ENCODE assay signal across 18 mouse cellular contexts in the genomic region with DNA sequence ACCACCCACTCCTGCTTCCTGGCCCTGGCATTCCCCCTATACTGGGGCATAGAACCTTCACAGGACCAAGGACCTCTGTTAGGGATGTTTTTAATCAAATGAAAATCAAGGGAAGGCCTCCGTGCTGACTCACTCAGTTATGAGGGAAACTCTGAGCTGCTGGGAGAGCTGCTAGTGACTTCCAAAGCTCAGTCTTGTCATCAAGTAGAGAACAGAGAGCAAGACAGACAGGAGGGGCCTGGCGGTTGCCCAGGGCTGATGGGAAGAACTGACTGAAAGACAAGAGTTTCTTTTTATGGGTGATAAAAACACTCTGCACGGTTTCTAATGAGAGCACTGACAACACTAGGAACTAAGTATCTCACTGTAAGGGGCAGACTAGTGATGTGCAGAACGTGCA. TPM values are rescaled to one million over a fixed set of nuclear protein-coding genes. Genes with fewer than 3 reads are reported as not detected.
DNase-seq lines count a peak whose midpoint lies in the region; ATAC-seq lines count a peak whose summit lies in the region.
"Had no signal": no experiment of that assay in that cellular context is flagged by ENCODE, and none has a peak within 500 bp of the region (broad histone marks: within the 10 kb centered on the region; RNA-seq: fewer than 3 reads in every experiment).

No protein-coding gene starts in this region.

- H3K4me1 ChIP-seq in heart, embryonic 15.5 days (replicated peaks) = peaks cover 12% of the 10 kb centered on the region

- no peak overlapping the region for H3K4me2 ChIP-seq in heart, embryonic 15.5 days
- H3K4me2 ChIP-seq: neural tube, embryonic 13.5 days had no signal

- H3K4me3 ChIP-seq in heart, embryonic 15.5 days = no peak overlapping the region
- H3K4me3 ChIP-seq: neural tube, embryonic 13.5 days had no signal

- WGBS in heart, embryonic 15.5 days = 37% methylated on average over 4 of the region's 4 CpGs

- DNase-seq in adrenal gland, adult 2 months = peak; percentile 64
- no peak for DNase-seq in adrenal gland, postnatal 4 days (ENCODE audit: low spot score in 2 of 2)
- DNase-seq in heart, postnatal 25 days (ENCODE audit: low spot score) = no peak
- DNase-seq in gastrocnemius, postnatal 14 days = peak; percentile 55
- DNase-seq in urinary bladder, postnatal 4 days (ENCODE audit: low spot score in 2 of 2) = no peak
- DNase-seq: cerebellum, postnatal 10 days; kidney, adult 2 months; kidney, postnatal 25 days; lung, postnatal 10 days; right cerebral cortex, postnatal 25 days had no signal

- H3K36me3 ChIP-seq in heart, embryonic 15.5 days = peaks cover 7% of the 10 kb centered on the region; the same call in 1 of the 2 replicates

- H3K27me3 ChIP-seq in heart, embryonic 15.5 days = no peaks in the 10 kb centered on the region
- H3K27me3 ChIP-seq: CH12.LX; neural tube, embryonic 13.5 days; Patski had no signal

- H3K9me3 ChIP-seq in heart, embryonic 15.5 days (replicated peaks) = no peaks in the 10 kb centered on the region
- H3K9me3 ChIP-seq: neural tube, embryonic 13.5 days had no signal

- ATAC-seq in heart, embryonic 15.5 days (replicated peaks; ENCODE audit: insufficient number of reproducible peaks, insufficient read depth, low FRiP score, low read depth) = peak; percentile 31; the same call in 1 of the 2 replicates
- ATAC-seq in monocyte, adult 5-6 weeks (replicated peaks; ENCODE audit: insufficient number of reproducible peaks, low FRiP score, low TSS enrichment, poor library complexity, severe bottlenecking) = no peak
- no peak for ATAC-seq in erythroid progenitor cell, adult 5-6 weeks (replicated peaks; ENCODE audit: low FRiP score, poor library complexity, severe bottlenecking)
- ATAC-seq: hindbrain, postnatal 0 days; Patski had no signal

- H3K9ac ChIP-seq in heart, embryonic 15.5 days = no peak overlapping the region
- H3K9ac ChIP-seq: liver, embryonic 14.5 days; neural tube, embryonic 13.5 days had no signal

- peak overlapping the region; percentile 16; the same call in 1 of the 2 replicates for H3K27ac ChIP-seq in heart, embryonic 15.5 days
- H3K27ac ChIP-seq: hindbrain, postnatal 0 days; liver, embryonic 14.5 days; neural tube, embryonic 13.5 days had no signal

- intact Hi-C loops in heart, postnatal 25 days (cut with DNase I) = loop anchor here (5.0 kb wide), 1 partner anchor 58 kb away; the partner anchor contains the start of gene Wdr59
- intact Hi-C loops in gastrocnemius, postnatal 14 days (cut with DNase I; ENCODE audit: low total_unique reads) = no loop called here

RNA-seq across cellular contexts. Expression of gene Wdr59, which starts 57.4 kb away (rescaled TPM):
- 10 to 100 TPM; 10.6 to 12.4 TPM for total RNA-seq in adrenal gland, adult 2 months (2021)
- 5.1 and 7.2 TPM in 2 replicates for polyA plus RNA-seq in adrenal gland, adult 2 months (2012; rRNA removed)
- total RNA-seq in adrenal gland, postnatal 4 days (2021) = 10 to 100 TPM; 16.1 to 16.4 TPM
- 3.4 and 4.4 TPM in 2 replicates for polyA plus RNA-seq in heart, embryonic 15.5 days (2015; fragmentation: Nextera tagmentation; extraction: Ambion mirVana)
- 1 to 10 TPM; 6.3 to 7.4 TPM for total RNA-seq in heart, postnatal 25 days (2021)
- 1 to 10 TPM; 8.2 to 9.9 TPM for total RNA-seq in gastrocnemius, postnatal 14 days (2021)
- total RNA-seq in monocyte, adult 5-6 weeks (2017) = 2.0 to 3.9 TPM (median 2.7 TPM) in 3 replicates
- 1.4 and 2.5 TPM in 2 replicates for total RNA-seq in erythroid progenitor cell, adult 5-6 weeks (2015; ENCODE audit: low replicate concordance)
- total RNA-seq in erythroid progenitor cell, adult 5-6 weeks (2017; ENCODE audit: low replicate concordance) = 0.98 and 1.3 TPM in 2 replicates

Comparison
In these comparisons a context has a peak if more than half of its experiments do, and no peak if none do; other contexts are left out.
1. DNase-seq: peak in adrenal gland, adult 2 months (single experiment) and gastrocnemius, postnatal 14 days (single experiment); none in adrenal gland, postnatal 4 days (0 of 2), heart, postnatal 25 days (single experiment) and urinary bladder, postnatal 4 days (0 of 2).